Mouse (Mus musculus) regulatory T cell (primary cell): Measurements from ENCODE around the gene Anks1.
"Not testable (repeated sequence)": the region's sequence is repeated elsewhere in the genome, so short reads cannot be mapped to it uniquely, and the experiment has no call there.

Experiments used
- in situ Hi-C: fragments of 300-600 bp; cut with MboI, MseI; formaldehyde crosslinking; loops from one replicate; pipeline ENCODE4 v1.15.1; 2025; ENCODE audit warnings: high pct_unique_total_duplicates

The Anks1 gene

GRCm38 (mm10) chr17:27965292-27965691, 56.2 kb downstream of the Anks1 start:
- in situ Hi-C loops, result no loop called here

GRCm38 (mm10) chr17:27966056-27966455, 57.0 kb downstream of the Anks1 start:
- in situ Hi-C loops, result no loop called here

- in situ Hi-C loops, result no loop called here
Measured at GRCm38 (mm10) chr17:27966508-27967021, 57.5 kb downstream of the Anks1 start.

GRCm38 (mm10) chr17:27967529-27967928, 58.4 kb downstream of the Anks1 start:
- in situ Hi-C loops, result no loop called here

- in situ Hi-C loops, result no loop called here
Measured at GRCm38 (mm10) chr17:27968033-27968750, 59.1 kb downstream of the Anks1 start.

GRCm38 (mm10) chr17:27968903-27969302, 59.8 kb downstream of the Anks1 start:
- in situ Hi-C loops, result no loop called here

GRCm38 (mm10) chr17:27969365-27969764, 60.3 kb downstream of the Anks1 start:
- in situ Hi-C loops, result no loop called here

- in situ Hi-C loops, result no loop called here
Measured at GRCm38 (mm10) chr17:27969896-27970295, 60.8 kb downstream of the Anks1 start.

GRCm38 (mm10) chr17:27970305-27970704, 61.2 kb downstream of the Anks1 start:
- in situ Hi-C loops, result no loop called here

GRCm38 (mm10) chr17:27971496-27971895, 62.4 kb downstream of the Anks1 start:
- in situ Hi-C loops, result no loop called here

- in situ Hi-C loops, result no loop called here
Measured at GRCm38 (mm10) chr17:27973337-27973736, 64.2 kb downstream of the Anks1 start.

GRCm38 (mm10) chr17:27976266-27976665, 67.2 kb downstream of the Anks1 start:
- in situ Hi-C loops, result no loop called here

- in situ Hi-C loops, result no loop called here
Measured at GRCm38 (mm10) chr17:27977008-27977636, 68.0 kb downstream of the Anks1 start.

- in situ Hi-C loops, result no loop called here
Measured at GRCm38 (mm10) chr17:27980391-27980955, 71.4 kb downstream of the Anks1 start.

GRCm38 (mm10) chr17:27981451-27982069, 72.5 kb downstream of the Anks1 start:
- in situ Hi-C loops, result no loop called here

GRCm38 (mm10) chr17:27982070-27982457, 73.0 kb downstream of the Anks1 start:
- in situ Hi-C loops, result not testable (repeated sequence)

- in situ Hi-C loops, result no loop called here
Measured at GRCm38 (mm10) chr17:27982712-27983266, 73.7 kb downstream of the Anks1 start.

- in situ Hi-C loops, result no loop called here
Measured at GRCm38 (mm10) chr17:27984421-27984820, 75.3 kb downstream of the Anks1 start.

- in situ Hi-C loops, result loop anchor here (5.0 kb wide), 2 partner anchors 86 to 166 kb away; no protein-coding TSS in a partner anchor
Measured at GRCm38 (mm10) chr17:27986106-27986505, 77.0 kb downstream of the Anks1 start.

- in situ Hi-C loops, result loop anchor here (5.0 kb wide), 2 partner anchors 82 to 162 kb away; no protein-coding TSS in a partner anchor
Measured at GRCm38 (mm10) chr17:27989807-27990542, 80.9 kb downstream of the Anks1 start.
